Mouse (Mus musculus) heart, embryonic 10.5 days (tissue): ENCODE data around the gene Ndufb4. TPM values are rescaled to one million over a fixed set of nuclear protein-coding genes. Genes with fewer than 3 reads are reported as not detected.
"Not testable (repeated sequence)": the region's sequence is repeated elsewhere in the genome, so short reads cannot be mapped to it uniquely, and the experiment has no call there.

Experiments
- DNase-seq: peaks from one replicate; pipeline ENCODE4 v3.0.0-alpha.2; 2017; ENCODE audit warnings: low spot score
- H3K27ac ChIP-seq: fragments of 300-500 bp; sonication (generic); 2 replicates; pipeline ENCODE4 v1.5.1; 2016; ENCODE audit warnings: mild to moderate bottlenecking
- H3K27me3 ChIP-seq: fragments of 300-500 bp; sonication (generic); 2 replicates; pipeline ENCODE4 v1.6.1; 2016; ENCODE audit warnings: mild to moderate bottlenecking; ENCODE audit not compliant: poor library complexity, insufficient read depth, severe bottlenecking
- H3K36me3 ChIP-seq: fragments of 300-500 bp; sonication (generic); 2 replicates; pipeline ENCODE4 v1.6.1; 2016; ENCODE audit warnings: mild to moderate bottlenecking, moderate library complexity
- H3K4me1 ChIP-seq: fragments of 300-500 bp; sonication (generic); 2 replicates; pipeline ENCODE4 v1.6.1; 2016; ENCODE audit warnings: mild to moderate bottlenecking
- H3K4me3 ChIP-seq: fragments of 300-500 bp; sonication (generic); 2 replicates; pipeline ENCODE4 v1.5.1; 2016; ENCODE audit warnings: mild to moderate bottlenecking, moderate library complexity
- H3K9me3 ChIP-seq: fragments of 300-500 bp; sonication (generic); 2 replicates; pipeline ENCODE4 v1.6.1; 2016; ENCODE audit warnings: mild to moderate bottlenecking, moderate library complexity
- WGBS: fragments of 180-500 bp; shearing (Covaris S2); methylation state at CpG from one replicate; pipeline ENCODE4 v1.1.7; 2016; 5-methylcytosine and 5-hydroxymethylcytosine counted together
- polyA plus RNA-seq: library from polyadenylated mRNA; unstranded; fragments of >200 nt; fragmentation: Nextera tagmentation; extraction: Ambion mirVana; gene quantifications from 2 replicates; pipeline ENCODE4 v1.2.1, GENCODE M21; 2016

The Ndufb4 gene
- polyA plus RNA-seq, result 61.3 and 67.0 TPM in 2 replicates

DNA sequence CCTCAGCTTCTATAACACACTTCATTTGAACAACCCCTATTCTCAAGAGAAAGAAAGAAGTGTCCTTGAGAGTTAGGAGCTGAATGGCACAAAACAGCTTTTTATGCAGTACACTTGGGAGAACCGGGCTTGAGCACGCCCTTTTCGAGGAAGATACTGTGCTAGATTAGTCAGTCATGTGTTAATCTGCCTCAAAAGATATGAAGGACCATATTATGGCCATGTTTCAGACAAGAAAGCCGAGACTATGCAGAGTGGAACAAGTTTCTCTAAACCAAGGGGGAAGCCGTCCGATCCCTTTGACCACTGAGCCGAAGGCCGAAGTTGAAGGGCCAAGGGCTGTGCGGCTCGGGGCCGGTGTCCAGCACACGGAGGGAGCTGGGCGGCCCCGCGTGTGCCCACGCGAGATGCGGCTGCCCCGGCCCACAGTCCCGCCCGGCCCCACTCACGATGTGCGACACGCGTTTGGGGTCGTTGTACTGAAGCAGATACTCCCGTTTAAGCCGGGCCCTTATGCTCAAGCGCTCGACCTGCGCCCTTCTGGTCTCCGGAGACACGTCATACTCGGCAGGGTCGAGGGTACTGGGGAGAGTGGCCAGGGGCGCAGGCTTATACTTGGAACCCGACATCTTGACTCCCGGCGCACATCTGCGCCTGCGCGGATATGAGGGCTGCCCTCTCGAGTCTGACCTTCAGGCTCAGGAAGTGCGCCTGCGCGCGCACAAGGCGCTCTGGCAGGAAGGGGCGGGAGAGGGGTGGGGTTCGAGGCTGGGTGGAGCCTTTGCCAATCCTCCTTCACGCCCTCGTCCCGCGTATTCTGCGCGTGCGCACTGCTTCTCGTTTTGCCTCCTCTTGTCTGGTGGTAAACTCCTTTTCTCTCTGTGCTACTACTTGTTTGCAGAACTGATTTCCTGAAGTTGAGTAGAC lies at the start of gene Ndufb4:
Gene Ndufb4, minus strand, starts transcription at position 723 of the 927 bp plus-strand sequence.
- H3K9me3 ChIP-seq, result no peaks in the 10 kb centered on the region
- peak within 1 kb of the TSS; percentile 96 for H3K27ac ChIP-seq
- peaks cover 7% of the 10 kb centered on the region; the same call in 1 of the 2 replicates for H3K36me3 ChIP-seq
- H3K4me3 ChIP-seq, result peak within 1 kb of the TSS; percentile 78
- H3K4me1 ChIP-seq, result peaks cover 27% of the 10 kb centered on the region
- peak; percentile 100 for DNase-seq
- no peaks in the 10 kb centered on the region for H3K27me3 ChIP-seq
- under 1% methylated on average over 55 of the region's 58 CpGs for WGBS

GRCm38 (mm10) chr16:37703884-37704283 lies 49.6 kb upstream of the Ndufb4 start:
- no peak overlapping the region for H3K27ac ChIP-seq
- no peak for DNase-seq

DNA sequence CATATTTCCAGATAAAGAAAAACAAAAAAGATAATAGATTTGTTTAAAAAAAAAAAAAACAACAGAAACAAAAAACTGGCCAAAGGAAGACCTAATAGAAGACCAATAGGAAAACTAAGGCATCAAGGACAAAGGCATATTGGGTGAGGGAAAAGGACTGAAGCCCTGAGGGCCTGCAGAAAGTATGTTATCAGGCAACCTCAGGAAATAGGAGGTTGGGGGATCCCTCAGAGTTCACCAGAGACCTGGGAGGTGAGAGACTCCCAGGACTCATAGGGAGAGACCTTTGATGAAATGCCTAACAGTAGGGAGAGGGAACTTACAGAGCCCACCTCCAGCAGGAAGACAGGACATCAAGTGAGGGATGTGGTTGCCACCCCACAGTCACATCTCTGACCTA lies 45.8 kb upstream of the Ndufb4 start:
- H3K4me1 ChIP-seq, H3K9me3 ChIP-seq, H3K4me3 ChIP-seq, H3K36me3 ChIP-seq, H3K27me3 ChIP-seq, H3K27ac ChIP-seq: not testable (repeated sequence)
- peak; percentile 64 for DNase-seq

More at GRCm38 (mm10) chr16:37703884-37704283, 49.6 kb upstream of the Ndufb4 start:
- no peaks in the 10 kb centered on the region for H3K9me3 ChIP-seq
- no peaks in the 10 kb centered on the region for H3K4me1 ChIP-seq
- 66% methylated on average over 5 of the region's 5 CpGs for WGBS
- H3K27me3 ChIP-seq, result no peaks in the 10 kb centered on the region
- no peaks in the 10 kb centered on the region for H3K36me3 ChIP-seq
- H3K4me3 ChIP-seq, result no peak overlapping the region

- WGBS, result 79% methylated on average over 6 of the region's 6 CpGs
- H3K27ac ChIP-seq, result no peak overlapping the region
- H3K4me1 ChIP-seq, result no peaks in the 10 kb centered on the region
- DNase-seq, result peak; percentile 20
- no peaks in the 10 kb centered on the region for H3K9me3 ChIP-seq
- H3K4me3 ChIP-seq, result no peak overlapping the region
- no peaks in the 10 kb centered on the region for H3K27me3 ChIP-seq
- no peaks in the 10 kb centered on the region for H3K36me3 ChIP-seq
Observed at GRCm38 (mm10) chr16:37698767-37699166, 44.5 kb upstream of the Ndufb4 start.

- Histone ChIP-seq H3K27me3 (no peaks in the 10 kb centered on the region), H3K4me3 (no peak overlapping the region), H3K9me3 (no peaks in the 10 kb centered on the region), H3K36me3 (no peaks in the 10 kb centered on the region), H3K4me1 (no peaks in the 10 kb centered on the region), H3K27ac (no peak overlapping the region)
- 80% methylated on average over 5 of the region's 5 CpGs for WGBS
- peak; percentile 63 for DNase-seq
Observed at GRCm38 (mm10) chr16:37697271-37697670, 43.0 kb upstream of the Ndufb4 start.

- WGBS, result 50% methylated on average over 12 of the region's 12 CpGs
- Histone ChIP-seq H3K27ac (peak overlapping the region; percentile 38; the same call in 1 of the 2 replicates), H3K9me3 (no peaks in the 10 kb centered on the region), H3K4me3 (no peak overlapping the region), H3K4me1 (peaks cover 42% of the 10 kb centered on the region), H3K36me3 (no peaks in the 10 kb centered on the region), H3K27me3 (no peaks in the 10 kb centered on the region)
- DNase-seq, result peak; percentile 87
Observed at GRCm38 (mm10) chr16:37690932-37691730, 36.9 kb upstream of the Ndufb4 start.

- no peaks in the 10 kb centered on the region for H3K36me3 ChIP-seq
- H3K27me3 ChIP-seq, result no peaks in the 10 kb centered on the region
- peaks cover 48% of the 10 kb centered on the region for H3K4me1 ChIP-seq
- WGBS, result 79% methylated on average over 6 of the region's 6 CpGs
- no peak overlapping the region for H3K4me3 ChIP-seq
- H3K9me3 ChIP-seq, result no peaks in the 10 kb centered on the region
- H3K27ac ChIP-seq, result peak overlapping the region; percentile 57
- DNase-seq, result peak; percentile 68
Observed at GRCm38 (mm10) chr16:37690465-37690864, 36.2 kb upstream of the Ndufb4 start.

GRCm38 (mm10) chr16:37689934-37690333 lies 35.7 kb upstream of the Ndufb4 start:
- DNase-seq, result peak; percentile 82
- H3K9me3 ChIP-seq, result no peaks in the 10 kb centered on the region
- H3K27ac ChIP-seq, result peak overlapping the region; percentile 57
- H3K4me3 ChIP-seq, result no peak overlapping the region
- peaks cover 52% of the 10 kb centered on the region for H3K4me1 ChIP-seq
- WGBS, result 37% methylated on average over 10 of the region's 10 CpGs
- H3K36me3 ChIP-seq, result no peaks in the 10 kb centered on the region
- no peaks in the 10 kb centered on the region for H3K27me3 ChIP-seq

DNA sequence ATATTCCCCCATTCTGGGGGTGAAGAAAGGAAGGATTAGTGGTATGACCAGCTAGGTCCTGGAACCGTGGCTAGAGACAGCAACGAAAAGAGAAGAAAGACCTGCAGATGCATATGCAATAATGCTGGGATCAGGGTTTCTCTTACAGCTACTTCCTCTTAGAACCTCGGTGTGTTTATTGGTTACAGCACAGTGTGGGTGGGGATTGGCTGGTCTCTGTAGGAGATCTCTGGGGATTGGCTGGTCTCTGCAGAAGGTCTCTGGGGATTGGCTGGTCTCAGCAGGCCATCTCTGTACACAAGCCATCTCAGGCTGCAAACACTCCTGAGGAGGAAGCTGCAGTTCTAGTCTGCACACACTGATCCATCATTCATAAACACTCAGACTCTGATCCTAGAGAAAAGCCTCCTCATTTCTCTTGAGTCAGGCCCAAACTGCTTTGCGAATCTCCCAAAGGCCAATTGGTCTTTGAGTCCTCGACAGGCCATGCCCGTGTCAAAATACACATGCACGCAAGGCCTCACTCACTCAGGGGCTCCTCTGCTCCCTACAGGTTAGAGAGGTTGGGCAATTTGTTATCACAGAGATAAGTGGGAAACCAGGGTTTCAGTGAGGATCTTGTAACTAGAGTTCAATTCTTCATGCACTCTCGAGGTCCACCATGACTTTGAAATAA lies 35.1 kb upstream of the Ndufb4 start:
- H3K4me3 ChIP-seq, result no peak overlapping the region
- H3K36me3 ChIP-seq, result no peaks in the 10 kb centered on the region
- H3K27me3 ChIP-seq, result no peaks in the 10 kb centered on the region
- no peak for DNase-seq
- H3K4me1 ChIP-seq, result peaks cover 54% of the 10 kb centered on the region
- H3K9me3 ChIP-seq, result no peaks in the 10 kb centered on the region
- 67% methylated on average over 8 of the region's 8 CpGs for WGBS
- peak overlapping the region; percentile 57; the same call in 1 of the 2 replicates for H3K27ac ChIP-seq

GRCm38 (mm10) chr16:37688181-37688580 lies 33.9 kb upstream of the Ndufb4 start:
- H3K9me3 ChIP-seq, result no peaks in the 10 kb centered on the region
- H3K36me3 ChIP-seq, result no peaks in the 10 kb centered on the region
- H3K4me3 ChIP-seq, result no peak overlapping the region
- H3K27me3 ChIP-seq, result no peaks in the 10 kb centered on the region
- H3K27ac ChIP-seq, result 0 out of 2 replicates have a peak overlapping the region, but pooled peaks have one; percentile 6
- 69% methylated on average over 2 of the region's 2 CpGs for WGBS
- DNase-seq, result no peak
- H3K4me1 ChIP-seq, result peaks cover 65% of the 10 kb centered on the region

DNA sequence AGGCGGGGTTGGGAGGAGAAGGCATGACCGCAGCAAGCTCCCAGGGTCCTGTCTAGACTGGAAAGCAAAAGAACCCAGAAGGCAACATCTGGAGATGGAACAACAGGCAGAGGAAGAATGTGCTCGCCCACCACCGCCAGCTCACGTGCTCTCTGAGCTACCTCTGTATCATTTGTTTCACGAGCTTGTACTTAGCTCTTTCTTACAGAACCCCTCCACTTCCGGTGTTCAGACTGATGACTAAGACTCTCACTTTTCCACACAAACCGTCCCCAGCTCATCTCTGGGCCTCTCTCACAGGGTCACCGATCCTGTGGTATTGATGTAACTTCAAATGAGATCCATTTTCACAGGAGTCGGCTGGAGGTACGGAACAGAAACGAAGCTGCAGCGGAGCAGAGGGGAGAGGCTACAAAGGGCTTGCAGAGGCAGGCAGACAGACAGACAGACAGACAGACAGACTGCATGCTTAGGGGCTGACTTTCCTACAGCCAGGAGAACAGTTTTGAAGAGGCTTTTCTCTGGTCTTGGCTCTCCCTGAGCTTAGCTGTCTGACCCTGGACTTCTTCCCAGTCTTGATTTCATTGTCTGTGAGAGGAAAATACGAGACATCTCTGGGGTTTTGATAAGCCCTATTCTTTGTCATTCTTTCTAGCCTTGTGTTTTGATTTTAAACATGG lies 33.2 kb upstream of the Ndufb4 start:
- Histone ChIP-seq H3K4me3 (peak overlapping the region; percentile 3; the same call in 1 of the 2 replicates), H3K27me3 (no peaks in the 10 kb centered on the region), H3K9me3 (no peaks in the 10 kb centered on the region), H3K27ac (peak overlapping the region; percentile 37; the same call in 1 of the 2 replicates), H3K36me3 (no peaks in the 10 kb centered on the region), H3K4me1 (peaks cover 73% of the 10 kb centered on the region)
- DNase-seq, result no peak
- 65% methylated on average over 14 of the region's 14 CpGs for WGBS

GRCm38 (mm10) chr16:37686834-37687233 lies 32.6 kb upstream of the Ndufb4 start:
- Histone ChIP-seq H3K9me3 (no peaks in the 10 kb centered on the region), H3K27me3 (no peaks in the 10 kb centered on the region), H3K4me1 (peaks cover 76% of the 10 kb centered on the region), H3K4me3 (peak overlapping the region; percentile 3; the same call in 1 of the 2 replicates), H3K36me3 (no peaks in the 10 kb centered on the region), H3K27ac (peak overlapping the region; percentile 59; the same call in 1 of the 2 replicates)
- no peak for DNase-seq
- 52% methylated on average over 12 of the region's 12 CpGs for WGBS
